Mouse (Mus musculus): ENCODE measurements around the gene Ankrd33. TPM values are rescaled to one million over a fixed set of nuclear protein-coding genes. Genes with fewer than 3 reads are reported as not detected.
A peak's percentile ranks its signal among the peaks of the same experiment; 100 is the strongest.

Ankrd33 gene
- polyA plus RNA-seq, 1 experiment from 2014 or later: not detected

DNA sequence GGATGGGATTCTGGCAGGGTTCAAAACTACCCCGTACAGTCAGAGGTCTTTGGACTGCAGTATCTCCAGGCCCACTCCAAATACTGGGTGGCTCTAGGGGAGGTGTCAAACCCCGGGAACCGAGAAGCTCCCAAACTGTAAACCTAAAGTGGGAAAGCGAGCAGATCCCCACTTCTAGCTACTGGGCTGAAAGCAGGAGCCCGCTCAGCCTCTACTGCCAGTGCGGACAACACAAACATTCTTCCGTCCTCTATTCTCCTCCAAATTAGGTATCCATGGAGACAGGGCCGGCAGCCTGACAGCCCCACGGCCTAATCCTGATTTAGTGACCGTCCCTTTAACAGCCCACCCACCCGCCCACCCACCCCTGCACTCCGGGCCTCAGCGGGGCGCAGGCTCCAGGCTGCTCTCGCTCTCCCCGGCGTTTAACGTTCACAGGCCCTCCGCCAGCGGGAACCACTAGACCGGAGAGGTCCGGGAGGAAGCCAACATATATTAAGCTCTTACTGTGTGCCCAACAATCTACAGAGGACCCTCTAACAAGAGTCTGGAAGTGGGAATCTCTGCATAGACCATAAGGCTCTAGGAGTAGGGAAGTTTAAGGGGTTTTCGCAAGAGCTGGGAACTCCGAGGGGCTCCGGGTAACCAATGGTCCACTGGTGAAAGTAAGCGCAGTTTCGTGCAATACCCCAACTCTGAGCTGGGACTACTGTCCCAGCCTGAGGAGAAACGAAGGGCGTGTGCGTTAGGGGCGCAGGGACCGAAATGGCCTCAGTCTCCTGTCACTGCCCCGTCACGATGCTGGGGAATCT lies 38.3 kb upstream of the Ankrd33 start:
- peak overlapping the region; percentile 88 for H3K9ac ChIP-seq
- peak; percentile 65 for DNase-seq
- no peaks in the 10 kb centered on the region for H3K36me3 ChIP-seq (ENCODE audit: insufficient read depth)
- peak overlapping the region; percentile 88 for H3K27ac ChIP-seq (ENCODE audit: low read depth)
- peaks cover 25% of the 10 kb centered on the region; the same call in 1 of the 2 replicates for H3K4me1 ChIP-seq (ENCODE audit: insufficient read depth)
- 0 out of 2 replicates have a peak, but pooled peaks have one; percentile 5 for ATAC-seq (ENCODE audit: insufficient read depth)
- peak overlapping the region; percentile 77 for H3K4me3 ChIP-seq (ENCODE audit: low read depth, low read length)
- H3K4me2 ChIP-seq: peak overlapping the region; percentile 79
- WGBS: 2% methylated on average over 34 of the region's 34 CpGs
- H3K9me3 ChIP-seq (ENCODE audit: low read depth, low read length): no peaks in the 10 kb centered on the region
- TF ChIP-seq CTCF (IDR thresholded peaks at IDR 0.05; ENCODE audit: low read depth): no peak
- 0 out of 2 replicates have a peak, but pooled peaks cover 15% of the 10 kb centered on the region for H3K27me3 ChIP-seq (ENCODE audit: insufficient read depth, low read length)

DNA sequence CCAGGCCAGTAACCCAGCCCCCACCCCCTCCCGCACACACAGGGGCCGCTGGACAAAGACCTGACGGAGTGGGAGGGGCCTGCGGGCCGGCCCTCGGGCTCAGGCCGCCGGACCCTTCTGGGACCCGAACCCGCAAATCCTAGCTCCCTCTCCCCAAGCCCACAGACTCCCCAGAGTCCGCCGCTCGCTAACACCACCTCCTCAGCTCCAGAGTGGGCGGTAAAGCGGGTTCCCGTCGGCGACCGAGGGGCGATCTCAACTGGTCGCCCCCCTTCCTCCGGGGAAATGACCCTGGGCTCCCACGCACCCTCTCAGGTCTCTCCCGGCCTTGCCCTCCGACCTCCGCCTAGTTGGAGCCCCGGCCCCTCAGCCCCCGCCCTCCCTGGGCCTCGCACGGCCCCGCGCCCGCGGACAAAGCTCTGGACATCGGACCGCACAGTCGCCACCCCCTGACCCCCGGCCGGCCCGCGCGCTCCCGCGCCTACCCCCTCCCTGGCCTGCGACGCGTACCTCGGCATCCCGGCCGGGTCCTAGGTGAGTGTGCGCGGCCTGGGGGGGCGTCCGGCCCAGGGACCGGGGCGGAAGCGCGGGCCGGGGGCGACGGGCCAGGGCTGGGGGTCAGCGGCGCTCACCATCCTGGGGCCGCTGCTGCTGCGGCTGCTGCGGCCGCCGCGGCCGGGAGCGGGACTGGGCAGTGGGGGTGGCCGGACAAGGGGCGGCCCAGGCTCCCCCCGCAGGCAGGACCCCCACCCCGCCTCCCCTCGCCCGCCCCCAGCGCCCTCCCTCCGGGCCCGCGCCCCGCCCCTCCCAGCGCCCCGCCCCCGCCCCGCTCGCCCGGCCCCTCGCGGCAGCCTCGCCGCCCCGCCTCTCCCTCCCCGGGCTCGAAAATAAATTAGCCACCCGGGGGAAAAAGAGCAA lies 37.5 kb upstream of the Ankrd33 start, which contains the start of gene Fignl2:
Gene Fignl2 (minus strand): TSS at position 755 of the 918 bp plus-strand sequence.
- TF ChIP-seq CTCF (IDR thresholded peaks at IDR 0.05; ENCODE audit: low read depth): no peak
- peak; percentile 59 for ATAC-seq (ENCODE audit: insufficient read depth)
- Histone ChIP-seq H3K27me3 (ENCODE audit: insufficient read depth, low read length) (0 out of 2 replicates have a peak, but pooled peaks cover 15% of the 10 kb centered on the region), H3K4me1 (ENCODE audit: insufficient read depth) (peaks cover 22% of the 10 kb centered on the region; the same call in 1 of the 2 replicates), H3K36me3 (ENCODE audit: insufficient read depth) (no peaks in the 10 kb centered on the region), H3K4me3 (ENCODE audit: low read depth, low read length) (peak within 1 kb of the TSS; percentile 77), H3K9me3 (ENCODE audit: low read depth, low read length) (no peaks in the 10 kb centered on the region), H3K9ac (peak within 1 kb of the TSS; percentile 88), H3K4me2 (peak within 1 kb of the TSS; percentile 79), H3K27ac (ENCODE audit: low read depth) (peak within 1 kb of the TSS; percentile 88)
- under 1% methylated on average over 74 of the region's 96 CpGs for WGBS
- DNase-seq: no peak

DNA sequence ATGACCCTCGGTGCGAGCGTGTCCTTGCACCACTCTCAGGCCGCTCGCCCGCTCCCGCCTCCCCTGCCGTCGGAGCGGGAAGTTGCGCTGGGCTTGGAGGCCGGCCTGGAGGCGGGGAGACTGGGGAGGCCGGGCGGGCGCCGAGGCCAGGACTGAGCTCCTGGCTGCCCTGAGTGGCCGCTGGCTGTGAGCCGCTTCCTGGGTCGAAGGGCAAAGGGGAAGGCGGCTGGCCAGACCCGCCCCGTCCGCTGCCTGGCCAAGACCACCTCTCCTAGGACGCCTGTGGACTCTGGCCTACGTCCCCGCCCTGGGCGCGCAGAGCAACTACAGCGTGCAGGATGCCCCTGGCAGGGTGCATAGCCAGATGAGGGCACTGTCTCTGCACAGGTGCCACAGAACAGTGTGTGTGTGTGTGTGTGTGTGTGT lies 36.8 kb upstream of the Ankrd33 start:
- H3K4me2 ChIP-seq: peak overlapping the region; percentile 79
- H3K27ac ChIP-seq (ENCODE audit: low read depth): peak overlapping the region; percentile 88
- peak overlapping the region; percentile 88 for H3K9ac ChIP-seq
- H3K9me3 ChIP-seq (ENCODE audit: low read depth, low read length): no peaks in the 10 kb centered on the region
- peaks cover 21% of the 10 kb centered on the region; the same call in 1 of the 2 replicates for H3K4me1 ChIP-seq (ENCODE audit: insufficient read depth)
- ATAC-seq (ENCODE audit: insufficient read depth) (peak; percentile 71), DNase-seq (peak; percentile 86)
- 1% methylated on average over 30 of the region's 30 CpGs for WGBS
- H3K27me3 ChIP-seq (ENCODE audit: insufficient read depth, low read length): 0 out of 2 replicates have a peak, but pooled peaks cover 15% of the 10 kb centered on the region
- peak overlapping the region; percentile 77 for H3K4me3 ChIP-seq (ENCODE audit: low read depth, low read length)
- no peaks in the 10 kb centered on the region for H3K36me3 ChIP-seq (ENCODE audit: insufficient read depth)
- peak; percentile 46 for TF ChIP-seq CTCF (IDR thresholded peaks at IDR 0.05; ENCODE audit: low read depth)

DNA sequence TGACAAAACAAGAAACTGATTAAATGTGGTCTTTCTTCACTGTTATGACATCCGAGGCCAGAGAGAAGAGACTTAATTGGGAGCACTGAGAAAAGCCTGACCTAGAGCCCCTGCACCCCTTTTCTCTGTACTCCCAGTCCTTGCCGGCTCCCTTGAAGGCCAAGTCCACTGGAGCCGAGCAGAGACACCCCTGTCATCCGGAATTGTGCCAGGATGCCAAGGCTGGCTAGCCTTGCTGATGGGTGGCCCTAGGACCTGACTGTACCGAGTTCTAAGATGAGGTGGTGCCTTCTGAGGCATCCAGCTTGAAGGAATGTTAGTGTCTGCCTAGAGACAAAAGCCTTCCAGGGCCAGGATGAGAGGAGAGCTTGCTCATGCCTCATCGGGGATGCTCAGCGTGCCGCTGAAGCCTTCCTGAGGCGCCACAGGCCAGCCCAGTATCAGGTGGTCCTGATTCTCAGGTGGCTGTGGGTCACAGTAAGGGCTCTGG lies 35.5 kb upstream of the Ankrd33 start:
- H3K27me3 ChIP-seq (ENCODE audit: insufficient read depth, low read length): 0 out of 2 replicates have a peak, but pooled peaks cover 15% of the 10 kb centered on the region
- H3K36me3 ChIP-seq (ENCODE audit: insufficient read depth): no peaks in the 10 kb centered on the region
- no peak overlapping the region for H3K4me2 ChIP-seq
- H3K4me3 ChIP-seq (ENCODE audit: low read depth, low read length): no peak overlapping the region
- no peak for ATAC-seq (ENCODE audit: insufficient read depth)
- no peak for TF ChIP-seq CTCF (IDR thresholded peaks at IDR 0.05; ENCODE audit: low read depth)
- H3K4me1 ChIP-seq (ENCODE audit: insufficient read depth): peaks cover 21% of the 10 kb centered on the region; the same call in 1 of the 2 replicates
- WGBS: 78% methylated on average over 9 of the region's 9 CpGs
- no peak overlapping the region for H3K27ac ChIP-seq (ENCODE audit: low read depth)
- DNase-seq: no peak
- H3K9ac ChIP-seq: no peak overlapping the region
- no peaks in the 10 kb centered on the region for H3K9me3 ChIP-seq (ENCODE audit: low read depth, low read length)

DNA sequence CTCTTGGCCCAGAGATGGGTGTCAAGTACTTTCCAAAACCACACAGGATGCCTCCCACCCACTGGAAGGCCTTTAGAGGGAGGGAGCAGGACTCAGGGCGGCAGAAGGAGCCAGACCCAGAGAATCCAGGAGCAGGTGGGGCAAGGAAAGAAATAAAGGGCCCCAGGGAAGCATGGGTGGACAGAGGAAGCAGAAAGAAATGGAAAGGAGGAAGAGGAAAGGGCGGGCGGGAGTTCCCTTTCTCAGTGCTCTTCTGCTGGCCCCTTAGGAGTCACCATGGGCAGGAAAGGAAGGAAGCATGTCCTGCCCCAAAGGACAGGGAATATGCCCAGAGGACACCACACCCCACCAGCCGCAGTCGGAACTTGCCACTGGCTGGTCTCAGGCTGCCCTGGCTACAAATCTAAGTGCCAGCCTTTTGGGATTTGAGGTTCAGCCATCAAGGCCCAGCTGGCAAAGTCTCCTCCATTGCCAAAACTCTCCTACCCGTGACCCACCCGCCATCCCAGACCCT lies 34.5 kb upstream of the Ankrd33 start:
- no peak overlapping the region for H3K4me2 ChIP-seq
- H3K9me3 ChIP-seq (ENCODE audit: low read depth, low read length): no peaks in the 10 kb centered on the region
- WGBS: 78% methylated on average over 7 of the region's 7 CpGs
- H3K36me3 ChIP-seq (ENCODE audit: insufficient read depth): no peaks in the 10 kb centered on the region
- no peak for DNase-seq
- H3K27ac ChIP-seq (ENCODE audit: low read depth): no peak overlapping the region
- H3K9ac ChIP-seq: no peak overlapping the region
- H3K4me1 ChIP-seq (ENCODE audit: insufficient read depth): peaks cover 15% of the 10 kb centered on the region; the same call in 1 of the 2 replicates
- 0 out of 2 replicates have a peak, but pooled peaks cover 15% of the 10 kb centered on the region for H3K27me3 ChIP-seq (ENCODE audit: insufficient read depth, low read length)
- no peak for TF ChIP-seq CTCF (IDR thresholded peaks at IDR 0.05; ENCODE audit: low read depth)
- ATAC-seq (ENCODE audit: insufficient read depth): no peak
- H3K4me3 ChIP-seq (ENCODE audit: low read depth, low read length): no peak overlapping the region

DNA sequence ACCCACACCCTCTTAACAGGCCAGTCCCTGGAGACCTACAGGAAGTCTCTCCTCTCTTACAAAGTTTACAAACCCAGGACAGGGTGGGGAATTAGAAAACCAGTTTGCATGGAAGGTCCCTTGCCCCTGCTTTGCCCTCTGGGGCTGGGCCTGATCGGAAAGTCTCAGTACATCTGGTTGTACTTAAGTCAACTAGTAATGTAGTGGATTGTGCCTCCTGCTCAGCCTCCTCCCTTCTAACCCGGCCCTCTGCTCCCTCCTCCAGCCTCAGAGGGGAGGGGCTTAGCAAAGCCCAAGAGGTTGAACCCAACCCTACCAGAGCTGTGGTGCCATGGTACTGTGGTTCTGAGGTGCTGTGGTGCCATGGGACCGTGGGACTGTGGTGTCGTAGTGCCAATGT lies 33.3 kb upstream of the Ankrd33 start:
- Histone ChIP-seq H3K27ac (ENCODE audit: low read depth) (no peak overlapping the region), H3K4me1 (ENCODE audit: insufficient read depth) (peaks cover 8% of the 10 kb centered on the region; the same call in 1 of the 2 replicates), H3K36me3 (ENCODE audit: insufficient read depth) (no peaks in the 10 kb centered on the region), H3K9me3 (ENCODE audit: low read depth, low read length) (no peaks in the 10 kb centered on the region), H3K4me2 (no peak overlapping the region), H3K4me3 (ENCODE audit: low read depth, low read length) (no peak overlapping the region), H3K9ac (no peak overlapping the region), H3K27me3 (ENCODE audit: insufficient read depth, low read length) (0 out of 2 replicates have a peak, but pooled peaks cover 6% of the 10 kb centered on the region)
- ATAC-seq (ENCODE audit: insufficient read depth): no peak
- WGBS: 45% methylated on average over 4 of the region's 4 CpGs
- peak; percentile 26 for DNase-seq
- no peak for TF ChIP-seq CTCF (IDR thresholded peaks at IDR 0.05; ENCODE audit: low read depth)

All from lung, embryonic 14.5 days (tissue).